Mouse (Mus musculus) lung, postnatal 0 days (tissue): ENCODE measurements around the gene Mlf2. TPM values are rescaled to one million over a fixed set of nuclear protein-coding genes. Genes with fewer than 3 reads are reported as not detected.

Source experiments
- ATAC-seq: fragments of 200-750 bp; cut with Nextera tagmentation; 2 replicates; pipeline ENCODE4 v1.8.0; 2017; ENCODE audit warnings: moderate library complexity
- DNase-seq: peaks from one replicate; pipeline ENCODE4 v3.0.0-alpha.2; 2016; ENCODE audit warnings: low spot score
- H3K27ac ChIP-seq: fragments of 300-500 bp; sonication (generic); 2 replicates; pipeline ENCODE4 v1.5.1; 2014; ENCODE audit warnings: antibody characterized with exemption, mild to moderate bottlenecking, low read length, mixed read lengths
- H3K27me3 ChIP-seq: fragments of 300-500 bp; sonication (generic); replicated peaks from 2 replicates; pipeline ENCODE4 v1.6.1; 2014; ENCODE audit warnings: low read length, mixed read lengths; ENCODE audit not compliant: insufficient read depth
- H3K36me3 ChIP-seq: fragments of 300-500 bp; sonication (generic); 2 replicates; pipeline ENCODE4 v1.6.1; 2014; ENCODE audit warnings: low read length, mixed read lengths; ENCODE audit not compliant: insufficient read depth
- H3K4me1 ChIP-seq: fragments of 300-500 bp; sonication (generic); 2 replicates; pipeline ENCODE4 v1.6.1; 2014; ENCODE audit warnings: antibody characterized with exemption, low read depth, low read length, mixed read lengths; ENCODE audit not compliant: insufficient read depth
- H3K4me2 ChIP-seq: fragments of 300-500 bp; sonication (generic); replicated peaks from 2 replicates; pipeline ENCODE4 v1.6.1; 2014; ENCODE audit warnings: low read depth, mild to moderate bottlenecking, low read length, moderate library complexity, mixed read lengths
- H3K4me3 ChIP-seq: fragments of 300-500 bp; sonication (generic); 2 replicates; pipeline ENCODE4 v1.5.1; 2014; ENCODE audit warnings: low read depth, low read length
- H3K9ac ChIP-seq: fragments of 300-500 bp; sonication (generic); replicated peaks from 2 replicates; pipeline ENCODE4 v1.6.1; 2014; ENCODE audit warnings: low read depth, mild to moderate bottlenecking
- H3K9me3 ChIP-seq: fragments of 300-500 bp; sonication (generic); 2 replicates; pipeline ENCODE4 v1.6.1; 2016; ENCODE audit warnings: low read length, mixed read lengths
- CTCF ChIP-seq: IDR thresholded peaks from 2 replicates; pipeline ENCODE4 v1.5.1; 2016; ENCODE audit warnings: antibody characterized with exemption, mild to moderate bottlenecking
- EP300 ChIP-seq: IDR thresholded peaks from 2 replicates; pipeline ENCODE4 v1.6.1; 2016; ENCODE audit warnings: antibody characterized with exemption, mild to moderate bottlenecking, control low read depth
- WGBS: fragments of 180-500 bp; shearing (Covaris S2); extraction: QIAGEN DNeasy Blood & Tissue Kit; methylation state at CpG from one replicate; pipeline ENCODE4 v1.1.7; 2014; 5-methylcytosine and 5-hydroxymethylcytosine counted together
- polyA plus RNA-seq: library from polyadenylated mRNA; unstranded; fragments of >200 nt; fragmentation: Nextera tagmentation; extraction: Ambion mirVana; gene quantifications from 2 replicates; pipeline ENCODE4 v1.2.1, GENCODE M21; 2015

Mlf2 gene
- polyA plus RNA-seq, 1 experiment from 2014 or later = 289 TPM

GRCm38 (mm10) chr6:124901851-124902250 is 29.3 kb upstream of the Mlf2 start:
- no peak overlapping the region for H3K9ac ChIP-seq
- TF ChIP-seq EP300 = no peak
- TF ChIP-seq CTCF = no peak
- no peaks in the 10 kb centered on the region for H3K27me3 ChIP-seq
- no peaks in the 10 kb centered on the region for H3K9me3 ChIP-seq
- no peak overlapping the region for H3K4me3 ChIP-seq
- H3K27ac ChIP-seq = no peak overlapping the region
- H3K36me3 ChIP-seq = no peaks in the 10 kb centered on the region
- H3K4me2 ChIP-seq = no peak overlapping the region
- no peaks in the 10 kb centered on the region for H3K4me1 ChIP-seq
- no peak for ATAC-seq
- DNase-seq = no peak

GRCm38 (mm10) chr6:124903580-124904151 is 27.5 kb upstream of the Mlf2 start:
- Histone ChIP-seq H3K9ac (peak overlapping the region; percentile 50), H3K27ac (peak overlapping the region; percentile 93), H3K36me3 (no peaks in the 10 kb centered on the region), H3K4me3 (peak overlapping the region; percentile 53), H3K4me2 (peak overlapping the region; percentile 75), H3K27me3 (no peaks in the 10 kb centered on the region), H3K9me3 (no peaks in the 10 kb centered on the region), H3K4me1 (no peaks in the 10 kb centered on the region)
- peak; percentile 92 for ATAC-seq
- peak; percentile 100 for TF ChIP-seq CTCF
- TF ChIP-seq EP300 = no peak
- peak; percentile 96 for DNase-seq
- under 1% methylated on average over 23 of the region's 23 CpGs for WGBS

- no peaks in the 10 kb centered on the region for H3K36me3 ChIP-seq
- peak overlapping the region; percentile 53 for H3K4me3 ChIP-seq
- H3K9me3 ChIP-seq = no peaks in the 10 kb centered on the region
- H3K27ac ChIP-seq = peak overlapping the region; percentile 93
- H3K27me3 ChIP-seq = no peaks in the 10 kb centered on the region
- 10% methylated on average over 23 of the region's 24 CpGs for WGBS
- peak overlapping the region; percentile 50 for H3K9ac ChIP-seq
- DNase-seq = peak; percentile 97
- peak overlapping the region; percentile 75 for H3K4me2 ChIP-seq
- TF ChIP-seq CTCF = peak; percentile 78
- TF ChIP-seq EP300 = no peak
- ATAC-seq = peak; percentile 89
- H3K4me1 ChIP-seq = no peaks in the 10 kb centered on the region
These were observed 26.8 kb upstream of the Mlf2 start for GRCm38 (mm10) chr6:124904161-124904981.

- Histone ChIP-seq H3K9me3 (no peaks in the 10 kb centered on the region), H3K36me3 (no peaks in the 10 kb centered on the region), H3K4me2 (peak overlapping the region; percentile 75), H3K27me3 (no peaks in the 10 kb centered on the region), H3K4me3 (peak overlapping the region; percentile 53; the same call in 1 of the 2 replicates), H3K4me1 (peaks cover 5% of the 10 kb centered on the region; the same call in 1 of the 2 replicates), H3K27ac (peak overlapping the region; percentile 93), H3K9ac (0 out of 2 replicates have a peak overlapping the region, but pooled peaks have one; percentile 50)
- 42% methylated on average over 15 of the region's 16 CpGs for WGBS
- no peak for DNase-seq
- no peak for TF ChIP-seq CTCF
- TF ChIP-seq EP300 = no peak
- no peak for ATAC-seq
These were observed 26.0 kb upstream of the Mlf2 start for GRCm38 (mm10) chr6:124904991-124905860.

- Histone ChIP-seq H3K4me3 (no peak overlapping the region), H3K27me3 (no peaks in the 10 kb centered on the region), H3K36me3 (no peaks in the 10 kb centered on the region), H3K4me2 (no peak overlapping the region), H3K9me3 (no peaks in the 10 kb centered on the region), H3K9ac (no peak overlapping the region), H3K27ac (no peak overlapping the region), H3K4me1 (peaks cover 5% of the 10 kb centered on the region; the same call in 1 of the 2 replicates)
- ATAC-seq (no peak), DNase-seq (no peak)
- TF ChIP-seq CTCF (no peak), EP300 (no peak)
- 60% methylated on average over 1 of the region's 1 CpGs for WGBS
These were observed 23.4 kb upstream of the Mlf2 start for GRCm38 (mm10) chr6:124907767-124908166.

GRCm38 (mm10) chr6:124910032-124910431 is 21.2 kb upstream of the Mlf2 start:
- H3K4me3 ChIP-seq = no peak overlapping the region
- H3K27ac ChIP-seq = no peak overlapping the region
- ATAC-seq = no peak
- H3K4me1 ChIP-seq = peaks cover 5% of the 10 kb centered on the region; the same call in 1 of the 2 replicates
- no peak for DNase-seq
- no peaks in the 10 kb centered on the region for H3K9me3 ChIP-seq
- 13% methylated on average over 25 of the region's 32 CpGs for WGBS
- no peak overlapping the region; the same call in 1 of the 2 replicates for H3K4me2 ChIP-seq
- no peak for TF ChIP-seq CTCF
- no peak for TF ChIP-seq EP300
- H3K36me3 ChIP-seq = peaks cover 9% of the 10 kb centered on the region; the same call in 1 of the 2 replicates
- H3K9ac ChIP-seq = no peak overlapping the region
- no peaks in the 10 kb centered on the region for H3K27me3 ChIP-seq
